Mouse (Mus musculus): Measurements from ENCODE around the gene Irgq.

GRCm38 (mm10) chr7:24534301-24534700 lies 3.8 kb downstream of the Irgq start:
- TF ChIP-seq CTCF (IDR thresholded peaks at IDR 0.05; ENCODE audit: low read depth) (no peak), EP300 (IDR thresholded peaks at IDR 0.05; ENCODE audit: low read depth) (no peak)

Measured in liver, embryonic 14.5 days (tissue).